Mouse (Mus musculus) lung, postnatal 0 days (tissue): ENCODE measurements around the gene Rpf2.

Experiments
- CTCF ChIP-seq: IDR thresholded peaks from 2 replicates; pipeline ENCODE4 v1.5.1; 2016; ENCODE audit warnings: antibody characterized with exemption, mild to moderate bottlenecking
- EP300 ChIP-seq: IDR thresholded peaks from 2 replicates; pipeline ENCODE4 v1.6.1; 2016; ENCODE audit warnings: antibody characterized with exemption, mild to moderate bottlenecking, control low read depth

DNA sequence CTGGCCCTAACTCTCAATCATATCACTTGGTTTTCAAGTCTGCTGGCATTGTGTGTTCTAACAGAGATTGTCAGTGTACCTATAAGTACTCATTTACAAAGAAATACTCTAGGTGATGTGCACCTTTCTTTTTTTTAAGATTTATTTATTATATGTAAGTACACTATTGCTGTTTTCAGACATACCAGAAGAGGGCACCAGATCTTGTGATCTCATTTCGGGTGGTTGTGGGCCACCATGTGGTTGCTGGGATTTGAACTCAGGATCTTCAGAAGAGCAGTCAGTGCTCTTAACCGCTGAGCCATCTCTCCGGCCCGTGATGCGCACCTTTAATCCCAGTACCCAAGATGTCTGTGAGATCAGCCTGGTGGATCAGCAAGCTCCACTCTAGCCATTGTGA lies 67.7 kb downstream of the Rpf2 start:
- TF ChIP-seq CTCF: peak; percentile 26; the same call in 1 of the 2 replicates
- TF ChIP-seq EP300: no peak
